Mouse (Mus musculus) kidney, adult 2 months (tissue): Measurements from ENCODE around the gene Jakmip3. TPM values are rescaled to one million over a fixed set of nuclear protein-coding genes. Genes with fewer than 3 reads are reported as not detected.

Source experiments
- DNase-seq: peaks from one replicate; pipeline ENCODE4 v3.0.0; 2021
- H3K27ac ChIP-seq: fragments of 200-500 bp; 2 replicates; pipeline ENCODE4 v1.5.1; 2012; ENCODE audit warnings: low read depth, low read length, control low read depth, inconsistent platforms; ENCODE audit not compliant: insufficient read depth
- H3K27me3 ChIP-seq: fragments of 200-500 bp; replicated peaks from 2 replicates; pipeline ENCODE4 v1.6.1; 2012; ENCODE audit warnings: mild to moderate bottlenecking, moderate library complexity, low read length, inconsistent platforms; ENCODE audit not compliant: control insufficient read depth, insufficient read depth
- H3K36me3 ChIP-seq: fragments of 200-500 bp; 2 replicates; pipeline ENCODE4 v1.6.1; 2012; ENCODE audit warnings: mild to moderate bottlenecking, moderate library complexity, low read length, inconsistent platforms; ENCODE audit not compliant: control insufficient read depth, insufficient read depth
- H3K4me1 ChIP-seq: fragments of 200-500 bp; 2 replicates; pipeline ENCODE4 v1.6.1; 2011; ENCODE audit warnings: low read length; ENCODE audit not compliant: control insufficient read depth, insufficient read depth
- H3K4me3 ChIP-seq: fragments of 200-500 bp; 2 replicates; pipeline ENCODE4 v1.5.1; 2011; ENCODE audit warnings: mild to moderate bottlenecking, low read depth, low read length, control low read depth; ENCODE audit not compliant: insufficient read depth
- CTCF ChIP-seq: fragments of 200-500 bp; conservative IDR thresholded peaks from 2 replicates; pipeline ENCODE4 v1.5.1; 2011; ENCODE audit warnings: low read depth, mild to moderate bottlenecking, control low read depth, low read length, moderate library complexity, mixed read lengths; ENCODE audit not compliant: insufficient read depth, insufficient read length
- POLR2A ChIP-seq: fragments of 200-500 bp; IDR thresholded peaks from one replicate; pipeline ENCODE4 v1.6.1; 2011; ENCODE audit warnings: low read depth, low read length, control low read depth
- WGBS: fragments of 180-500 bp; shearing (Covaris S2); methylation state at CpG from one replicate; pipeline ENCODE4 v1.1.7; 2018; 5-methylcytosine and 5-hydroxymethylcytosine counted together
- polyA plus RNA-seq: library from polyadenylated mRNA; depleted of rRNA; stranded (reverse); fragments of >200 nt; gene quantifications from 2 replicates; pipeline ENCODE4 v1.2.3, GENCODE M21; 2012

Jakmip3 gene
- polyA plus RNA-seq, 1 experiment: 0.06 TPM

- no peak for DNase-seq
- WGBS: 89% methylated on average over 7 of the region's 7 CpGs
- H3K36me3 ChIP-seq: no peaks in the 10 kb centered on the region
- no peaks in the 10 kb centered on the region for H3K4me1 ChIP-seq
- no peak for TF ChIP-seq POLR2A
- TF ChIP-seq CTCF: no peak
- H3K27me3 ChIP-seq: no peaks in the 10 kb centered on the region
- no peak overlapping the region for H3K27ac ChIP-seq
- H3K4me3 ChIP-seq: no peak overlapping the region
Measured at GRCm38 (mm10) chr7:138977510-138977909, 37.0 kb downstream of the Jakmip3 start.

GRCm38 (mm10) chr7:138984576-138984975, 44.0 kb downstream of the Jakmip3 start:
- no peak for DNase-seq
- Histone ChIP-seq H3K27me3 (no peaks in the 10 kb centered on the region), H3K4me1 (no peaks in the 10 kb centered on the region), H3K36me3 (no peaks in the 10 kb centered on the region), H3K4me3 (no peak overlapping the region), H3K27ac (no peak overlapping the region)
- 89% methylated on average over 6 of the region's 6 CpGs for WGBS
- TF ChIP-seq CTCF (no peak), POLR2A (no peak)

DNA sequence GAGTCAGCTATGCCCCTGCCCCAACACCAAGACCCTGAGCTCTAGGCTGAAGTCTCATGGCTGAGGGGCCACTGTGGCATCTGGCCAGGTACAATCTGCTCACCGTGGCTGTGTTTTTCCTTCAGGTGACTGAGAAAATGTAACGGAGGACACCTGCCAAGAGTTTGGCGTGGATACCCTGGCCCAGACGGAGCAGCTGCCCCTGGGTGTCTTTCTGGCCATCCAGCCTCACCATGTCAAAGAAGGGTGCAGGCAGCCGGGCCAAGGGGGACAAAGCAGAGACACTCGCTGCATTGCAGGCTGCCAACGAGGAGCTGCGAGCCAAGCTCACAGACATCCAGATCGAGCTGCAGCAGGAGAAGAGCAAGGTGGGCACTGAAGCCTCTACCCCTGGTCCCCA, 48.6 kb downstream of the Jakmip3 start:
- TF ChIP-seq POLR2A (no peak), CTCF (no peak)
- H3K27me3 ChIP-seq: no peaks in the 10 kb centered on the region

GRCm38 (mm10) chr7:139002692-139003091, 62.2 kb downstream of the Jakmip3 start:
- no peaks in the 10 kb centered on the region for H3K36me3 ChIP-seq
- TF ChIP-seq CTCF: no peak
- TF ChIP-seq POLR2A: no peak
- H3K27me3 ChIP-seq: no peaks in the 10 kb centered on the region
- no peak for DNase-seq
- no peak overlapping the region for H3K27ac ChIP-seq
- H3K4me1 ChIP-seq: no peaks in the 10 kb centered on the region
- WGBS: 90% methylated on average over 9 of the region's 9 CpGs
- H3K4me3 ChIP-seq: no peak overlapping the region

More for the DNA sequence above, 48.6 kb downstream of the Jakmip3 start:
- Histone ChIP-seq H3K4me1 (no peaks in the 10 kb centered on the region), H3K4me3 (no peak overlapping the region), H3K36me3 (no peaks in the 10 kb centered on the region), H3K27ac (no peak overlapping the region)
- DNase-seq: no peak
- WGBS: 76% methylated on average over 9 of the region's 9 CpGs

DNA sequence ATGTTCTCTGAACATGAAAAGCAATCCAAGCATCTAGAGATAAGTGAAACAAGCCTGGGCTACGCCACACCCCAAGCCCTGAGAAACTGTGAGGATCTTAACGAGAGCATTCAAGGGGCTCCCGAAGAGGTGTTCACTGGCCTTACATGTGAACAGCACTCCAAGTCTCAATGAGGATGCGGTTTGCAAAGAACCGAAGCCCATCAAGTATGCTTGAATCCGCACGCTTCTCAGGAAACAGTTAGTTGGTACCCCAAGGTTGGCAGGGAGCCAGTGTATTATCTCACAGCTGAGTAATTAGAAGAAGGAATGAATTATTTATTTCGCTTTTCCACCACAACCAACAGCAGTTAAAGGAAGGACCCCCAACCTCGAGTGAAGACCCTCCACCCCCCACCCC, 62.7 kb downstream of the Jakmip3 start:
- no peaks in the 10 kb centered on the region for H3K27me3 ChIP-seq
- no peak overlapping the region for H3K4me3 ChIP-seq
- DNase-seq: no peak
- WGBS: 68% methylated on average over 9 of the region's 9 CpGs
- TF ChIP-seq CTCF: no peak
- TF ChIP-seq POLR2A: no peak
- H3K27ac ChIP-seq: no peak overlapping the region
- H3K36me3 ChIP-seq: no peaks in the 10 kb centered on the region
- H3K4me1 ChIP-seq: no peaks in the 10 kb centered on the region

DNA sequence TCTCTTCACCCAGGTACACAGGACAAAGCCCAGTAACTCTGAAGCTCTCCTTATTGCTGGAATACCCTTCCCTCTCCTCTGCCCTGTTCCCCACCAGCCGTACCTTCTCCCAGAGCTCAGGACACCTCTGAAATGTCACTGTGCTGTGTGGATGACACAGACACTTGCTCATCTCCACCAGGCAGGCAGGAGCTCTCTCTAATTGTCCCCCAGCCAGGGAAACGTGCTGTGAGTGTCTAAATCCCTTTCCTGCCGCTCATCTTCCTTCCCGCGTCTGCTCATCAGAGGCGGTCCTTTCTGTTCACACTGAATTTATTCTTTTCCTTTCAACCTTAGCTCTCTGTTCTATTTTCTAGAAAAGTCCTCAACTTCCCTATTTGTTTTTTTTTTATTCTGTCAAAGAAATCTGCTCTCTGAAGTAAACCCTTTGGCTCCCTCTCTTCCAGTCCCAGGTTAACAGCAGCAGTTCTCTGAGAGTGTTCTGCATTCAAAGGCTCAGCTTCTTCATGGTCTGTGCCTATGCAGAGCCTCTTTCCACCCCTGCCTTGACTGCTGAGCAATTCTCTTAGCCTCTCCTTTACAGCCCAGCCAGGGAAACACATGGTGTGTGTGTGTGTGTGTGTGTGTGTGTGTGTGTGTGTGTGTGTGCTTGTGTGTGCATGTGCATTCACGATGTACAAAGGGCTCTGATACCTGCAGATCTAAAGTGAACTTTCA, 69.4 kb downstream of the Jakmip3 start:
- DNase-seq: no peak

DNA sequence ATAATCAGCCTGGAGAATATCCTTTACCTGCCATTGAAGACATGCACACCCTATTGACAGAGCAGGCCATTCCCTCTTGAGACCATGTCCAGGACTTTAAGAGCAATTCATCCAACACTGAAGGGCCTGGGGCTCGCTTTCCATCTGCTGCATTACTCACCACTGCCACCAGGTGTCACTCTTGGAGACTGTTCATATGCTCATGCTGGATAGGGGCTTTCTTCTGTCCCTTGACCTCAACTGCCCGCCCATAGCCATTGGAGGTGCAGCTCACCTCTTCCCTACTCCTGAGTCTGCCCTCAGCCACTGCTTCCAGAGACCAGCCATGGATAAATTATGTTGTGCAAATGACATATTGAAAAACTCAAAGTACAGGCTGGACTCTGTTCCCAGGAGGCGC, 70.5 kb downstream of the Jakmip3 start:
- WGBS: 36% methylated on average over 3 of the region's 3 CpGs
- H3K4me3 ChIP-seq: no peak overlapping the region
- TF ChIP-seq POLR2A: no peak
- peak; percentile 79 for TF ChIP-seq CTCF
- H3K4me1 ChIP-seq: no peaks in the 10 kb centered on the region
- H3K36me3 ChIP-seq: no peaks in the 10 kb centered on the region
- H3K27me3 ChIP-seq: no peaks in the 10 kb centered on the region
- no peak overlapping the region for H3K27ac ChIP-seq
- DNase-seq: peak; percentile 41

More for the DNA sequence above, 69.4 kb downstream of the Jakmip3 start:
- Histone ChIP-seq H3K4me3 (no peak overlapping the region), H3K4me1 (no peaks in the 10 kb centered on the region), H3K27me3 (no peaks in the 10 kb centered on the region), H3K27ac (no peak overlapping the region), H3K36me3 (no peaks in the 10 kb centered on the region)
- TF ChIP-seq POLR2A: no peak
- TF ChIP-seq CTCF: no peak
- WGBS: 60% methylated on average over 7 of the region's 7 CpGs
